In the genomic region with DNA sequence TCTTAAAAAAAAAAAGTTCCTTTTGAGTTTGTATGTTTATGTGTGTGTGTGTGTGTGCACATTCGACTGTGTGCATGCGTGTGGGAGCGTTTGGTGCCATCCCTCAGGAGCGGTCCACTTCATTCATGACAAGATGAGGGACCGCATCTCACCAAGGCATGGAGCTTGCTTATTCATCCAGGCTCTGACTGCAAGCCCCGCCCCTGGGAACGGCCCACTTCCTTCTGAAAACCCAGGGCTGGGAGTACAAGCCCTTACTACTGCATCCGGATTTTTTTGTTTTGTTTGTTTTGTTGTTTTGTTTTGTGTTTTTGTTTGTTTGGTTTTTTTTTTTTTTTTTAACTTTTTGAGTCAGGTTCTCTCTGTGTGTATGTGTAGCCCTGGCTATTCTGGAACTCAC, we compare ENCODE assay signal across 19 mouse cellular contexts. TPM values are rescaled to one million over a fixed set of nuclear protein-coding genes. Genes with fewer than 3 reads are reported as not detected.
DNase-seq lines count a peak whose midpoint lies in the region; ATAC-seq lines count a peak whose summit lies in the region.
"Had no signal": no experiment of that assay in that cellular context is flagged by ENCODE, and none has a peak within 500 bp of the region (broad histone marks: within the 10 kb centered on the region; RNA-seq: fewer than 3 reads in every experiment).

No protein-coding gene starts in this region.

- no peaks in the 10 kb centered on the region for H3K9me3 ChIP-seq in kidney, embryonic 15.5 days (replicated peaks)
- H3K9me3 ChIP-seq: forebrain, embryonic 13.5 days; hindbrain, embryonic 12.5 days; hindbrain, embryonic 15.5 days had no signal

- no peaks in the 10 kb centered on the region for H3K27me3 ChIP-seq in kidney, embryonic 15.5 days
- H3K27me3 ChIP-seq: forebrain, embryonic 13.5 days; hindbrain, embryonic 12.5 days; hindbrain, embryonic 15.5 days had no signal

- H3K27ac ChIP-seq in kidney, embryonic 15.5 days = no peak overlapping the region
- H3K27ac ChIP-seq: forebrain, embryonic 10.5 days; forebrain, embryonic 13.5 days; hindbrain, embryonic 12.5 days; hindbrain, embryonic 15.5 days had no signal

- H3K4me3 ChIP-seq in kidney, embryonic 15.5 days (replicated peaks) = no peak overlapping the region
- H3K4me3 ChIP-seq: forebrain, embryonic 10.5 days; forebrain, embryonic 13.5 days; hindbrain, embryonic 12.5 days; hindbrain, embryonic 15.5 days had no signal

- H3K36me3 ChIP-seq in kidney, embryonic 15.5 days = peaks cover 59% of the 10 kb centered on the region

- H3K4me2 ChIP-seq in kidney, embryonic 15.5 days = no peak overlapping the region
- H3K4me2 ChIP-seq: forebrain, embryonic 13.5 days; heart, embryonic 11.5 days; hindbrain, embryonic 12.5 days; hindbrain, embryonic 15.5 days had no signal

- DNase-seq in kidney, postnatal 14 days = peak; percentile 31
- DNase-seq in lung, postnatal 10 days = peak; percentile 39
- DNase-seq in lung, postnatal 25 days (ENCODE audit: low spot score) = no peak
- DNase-seq in R1 (ENCODE audit: low read depth, low spot score) (peak; percentile 60), ZHBTc4 (ENCODE audit: low read depth, low spot score) (peak; percentile 63)
- DNase-seq: adrenal gland, postnatal 10 days; cerebellum, adult 18-20 months; cerebellum, adult 9-10 months; cerebellum, postnatal 14 days; gastrocnemius, postnatal 10 days; gastrocnemius, postnatal 36 days had no signal

- ATAC-seq in kidney, embryonic 15.5 days (replicated peaks; ENCODE audit: low FRiP score) = no peak
- ATAC-seq: CD4-positive, CD25-positive, alpha-beta regulatory T cell, adult 4 months; forebrain, embryonic 13.5 days; forebrain, embryonic 16.5 days had no signal

- no peaks in the 10 kb centered on the region for H3K4me1 ChIP-seq in kidney, embryonic 15.5 days
- H3K4me1 ChIP-seq: forebrain, embryonic 10.5 days; forebrain, embryonic 13.5 days; hindbrain, embryonic 12.5 days; hindbrain, embryonic 15.5 days had no signal

- H3K9ac ChIP-seq in kidney, embryonic 15.5 days = no peak overlapping the region
- H3K9ac ChIP-seq: forebrain, embryonic 13.5 days; hindbrain, embryonic 12.5 days; hindbrain, embryonic 15.5 days had no signal

- WGBS in kidney, embryonic 15.5 days = 59% methylated on average over 8 of the region's 8 CpGs

RNA-seq across cellular contexts. Expression of gene Evl, which starts 35.1 kb away (rescaled TPM):
- 45.3 and 47.1 TPM in 2 replicates for polyA plus RNA-seq in kidney, embryonic 15.5 days (2015; fragmentation: Nextera tagmentation; extraction: Ambion mirVana)
